Mouse (Mus musculus) heart, postnatal 25 days (tissue): ENCODE results near the gene Nt5dc3. TPM values are rescaled to one million over a fixed set of nuclear protein-coding genes. Genes with fewer than 3 reads are reported as not detected.

ENCODE experiments used
- DNase-seq: peaks from one replicate; pipeline ENCODE4 v3.0.0; 2022; ENCODE audit warnings: low spot score
- intact Hi-C: fragments of 180-260 bp; cut with DNase I; formaldehyde crosslinking; loops from one replicate; pipeline ENCODE4 v1.15.1; 2025
- total RNA-seq, 2 experiments: library from RNA; stranded (reverse); gene quantifications; 2 replicates each; pipeline ENCODE4 v1.2.3; 2021

Gene Nt5dc3
- 10 to 100 TPM; 30.2 to 36.5 TPM for total RNA-seq

DNA sequence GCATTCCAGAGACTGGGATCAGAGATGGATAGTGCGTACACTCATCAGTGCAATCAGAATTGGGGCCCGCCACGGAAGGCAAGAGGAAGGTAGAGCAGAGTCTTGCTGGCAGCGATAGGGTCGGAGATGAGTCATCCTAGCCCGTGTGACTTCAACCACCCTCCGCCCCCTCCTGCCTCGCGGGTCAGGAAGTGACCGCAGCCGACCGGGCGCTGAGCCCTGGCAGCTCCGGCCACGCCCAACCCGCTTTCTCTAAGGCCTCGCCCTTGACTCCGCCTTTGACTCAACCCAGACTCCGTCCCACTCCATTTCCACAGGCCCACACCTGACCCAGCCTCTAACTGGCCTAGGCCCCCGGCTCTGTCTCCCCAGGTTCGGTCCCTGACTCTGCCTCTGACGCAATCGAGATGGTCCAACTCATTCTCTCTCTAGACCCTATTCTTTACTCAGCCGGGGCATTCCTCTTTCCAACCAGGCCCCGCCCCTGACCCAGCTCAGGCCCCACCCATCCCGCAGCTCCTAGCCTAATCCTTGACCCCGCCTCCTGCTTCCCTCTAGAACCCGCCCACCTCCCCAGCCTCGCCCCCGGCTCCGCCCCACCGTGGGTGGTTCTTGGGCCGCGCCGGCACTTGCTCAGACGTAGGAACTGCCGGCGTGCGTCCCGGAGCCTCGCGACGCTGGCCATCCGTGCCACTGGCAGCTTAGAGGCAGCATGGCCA lies at the start of gene Nt5dc3:
Nt5dc3 (plus strand) TSS at position 608 of the 719 bp plus-strand sequence.
- intact Hi-C loops = loop anchor here (2.0 kb wide), 1 partner anchor 72 kb away; no protein-coding TSS in a partner anchor
- peak; percentile 97 for DNase-seq

DNA sequence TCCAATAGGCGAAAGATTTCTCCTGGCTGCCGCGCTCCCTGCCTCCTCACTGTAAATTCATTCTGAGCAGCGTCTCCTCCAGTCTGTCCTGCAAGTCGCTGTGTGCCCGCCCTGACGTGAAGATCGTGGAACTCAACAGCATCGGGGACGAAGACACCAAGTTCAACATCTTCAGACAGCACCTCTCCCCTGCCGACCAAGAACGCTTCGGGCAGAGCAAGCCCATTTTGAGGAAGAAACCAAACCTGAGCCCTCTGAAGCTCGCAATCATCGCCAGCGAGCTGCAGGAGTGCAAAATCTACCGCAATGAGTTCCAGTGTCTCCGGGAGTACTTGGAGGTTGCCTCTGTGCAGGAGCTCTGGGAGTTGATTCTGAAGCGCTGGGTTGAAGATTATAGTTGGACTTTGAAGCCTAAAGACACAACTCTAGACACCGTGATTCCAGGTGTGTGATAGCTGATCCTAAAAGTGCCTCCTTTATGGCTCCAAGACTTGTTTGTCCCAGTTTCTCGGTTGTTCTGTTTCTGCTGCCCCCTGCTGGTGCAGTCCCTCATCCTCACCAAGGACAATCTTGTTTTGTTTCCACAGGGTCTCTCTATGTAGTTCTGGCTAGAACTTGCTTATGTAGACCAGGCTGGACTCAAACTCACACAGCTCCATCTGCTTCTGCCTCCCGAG lies 47.8 kb upstream of the Nt5dc3 start:
- intact Hi-C loops = loop anchor here (1.0 to 5.0 kb wide), 3 partner anchors 25 to 259 kb away; no protein-coding TSS in a partner anchor
- peak; percentile 55 for DNase-seq

DNA sequence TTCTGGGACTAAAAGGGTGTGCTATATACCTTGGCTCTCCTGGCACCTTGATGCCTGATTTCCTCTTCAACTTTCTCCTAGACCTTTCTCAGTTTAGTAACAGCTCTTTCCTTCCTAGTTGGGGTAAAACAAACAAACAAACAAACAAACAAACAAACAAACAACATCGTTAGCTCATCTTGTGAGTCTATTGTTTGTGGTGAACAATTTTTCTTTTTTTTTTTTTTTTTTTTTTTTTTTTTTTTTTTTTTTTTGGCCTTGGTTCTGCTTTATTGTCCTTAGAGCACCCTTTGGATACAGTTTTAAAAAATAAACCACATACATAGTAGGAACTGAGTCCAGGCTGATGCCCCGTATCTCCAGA lies 47.3 kb upstream of the Nt5dc3 start:
- intact Hi-C loops = loop anchor here (1.0 to 5.0 kb wide), 2 partner anchors 94 to 259 kb away; no protein-coding TSS in a partner anchor
- no peak for DNase-seq

DNA sequence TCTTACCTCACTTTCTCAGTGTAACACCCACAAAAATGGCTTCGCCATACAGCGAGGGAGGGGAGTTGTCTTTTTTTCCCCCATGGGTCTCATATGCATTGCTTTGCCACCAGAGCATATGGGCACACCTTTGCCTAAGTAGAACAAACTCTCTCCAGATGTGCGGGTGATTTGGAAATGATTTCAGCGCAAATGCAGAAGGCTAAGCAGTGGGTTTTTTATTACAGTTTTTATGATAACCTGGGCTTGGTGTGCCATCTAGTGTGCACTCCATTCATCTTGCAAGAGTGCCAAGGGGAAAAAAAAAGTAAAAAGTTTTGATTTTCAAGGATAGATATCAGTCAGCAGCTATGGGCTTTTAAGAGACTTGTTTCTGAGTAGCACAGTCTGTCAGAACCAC lies 43.8 kb upstream of the Nt5dc3 start:
- intact Hi-C loops = no loop called here
- no peak for DNase-seq

DNA sequence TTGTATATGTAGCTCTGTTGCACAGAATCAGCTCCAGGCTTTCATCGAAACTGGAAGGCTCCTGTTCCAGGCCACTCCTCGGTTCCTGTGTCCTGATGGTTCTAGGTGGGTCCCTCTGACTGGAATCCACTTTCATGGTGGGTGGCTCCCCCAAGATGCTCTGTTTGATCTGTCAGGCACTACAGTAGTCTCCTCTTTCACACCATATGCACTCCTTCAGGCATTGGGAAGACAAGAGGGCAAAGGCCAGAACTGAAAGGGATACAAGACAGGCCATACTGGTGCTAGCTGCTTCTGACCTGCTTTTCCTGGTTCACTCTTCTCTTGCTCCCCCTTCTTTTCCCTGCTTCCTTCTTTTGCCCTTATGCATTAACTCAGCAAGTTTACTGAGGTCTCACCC lies 35.9 kb upstream of the Nt5dc3 start:
- intact Hi-C loops = no loop called here
- DNase-seq = no peak

DNA sequence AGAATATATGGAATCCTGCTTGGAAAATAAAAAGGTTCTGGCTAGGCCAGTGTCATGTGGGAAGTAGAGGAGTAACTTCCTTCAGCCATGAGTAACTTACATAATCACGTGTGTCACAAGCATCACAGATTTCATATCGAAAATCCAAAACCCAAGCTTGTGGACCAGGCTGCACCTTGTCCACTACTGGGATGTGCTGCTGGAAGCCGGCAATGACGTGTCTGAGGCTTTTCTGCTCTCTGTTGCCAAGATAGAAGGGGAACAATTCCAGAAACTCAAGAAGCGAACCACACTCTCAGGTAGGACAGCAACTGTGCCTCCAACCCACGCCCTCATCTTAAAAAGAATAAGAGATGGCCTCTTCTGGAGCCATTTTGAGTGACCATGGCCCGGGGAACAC lies 34.5 kb upstream of the Nt5dc3 start:
- no peak for DNase-seq
- intact Hi-C loops = no loop called here

DNA sequence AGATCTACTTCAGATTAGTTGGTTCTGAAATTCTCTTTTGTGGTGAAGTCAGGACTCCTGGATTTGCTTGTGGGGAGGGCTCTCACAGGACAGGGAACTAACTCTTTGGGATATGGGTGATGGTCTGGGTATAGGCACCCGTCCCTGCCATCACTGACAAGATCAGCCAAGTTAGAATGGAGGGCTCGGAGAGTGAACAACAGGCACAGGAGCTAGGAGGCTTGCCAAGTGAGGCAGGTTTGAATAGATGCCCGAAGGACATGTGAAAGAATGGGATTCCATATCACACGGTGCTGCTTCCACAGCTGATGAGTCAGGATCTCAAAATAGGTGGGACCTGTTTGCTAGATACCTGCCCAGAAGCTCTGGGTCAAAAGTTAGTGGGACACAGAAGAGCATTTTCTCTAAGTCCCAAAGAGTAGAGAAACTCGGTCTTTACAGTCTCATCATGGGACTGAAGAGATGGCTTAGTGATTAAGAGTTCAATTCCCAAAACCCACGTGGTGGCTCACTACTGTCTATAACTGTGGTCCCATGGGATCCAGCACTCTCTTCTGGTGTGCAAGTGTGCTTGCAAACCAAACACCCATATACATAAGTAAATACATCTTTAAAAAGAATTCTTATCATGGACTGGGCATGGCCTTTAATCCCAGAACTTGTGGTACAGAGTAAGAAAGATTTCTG lies 22.8 kb upstream of the Nt5dc3 start:
- DNase-seq = no peak
- intact Hi-C loops = no loop called here

DNA sequence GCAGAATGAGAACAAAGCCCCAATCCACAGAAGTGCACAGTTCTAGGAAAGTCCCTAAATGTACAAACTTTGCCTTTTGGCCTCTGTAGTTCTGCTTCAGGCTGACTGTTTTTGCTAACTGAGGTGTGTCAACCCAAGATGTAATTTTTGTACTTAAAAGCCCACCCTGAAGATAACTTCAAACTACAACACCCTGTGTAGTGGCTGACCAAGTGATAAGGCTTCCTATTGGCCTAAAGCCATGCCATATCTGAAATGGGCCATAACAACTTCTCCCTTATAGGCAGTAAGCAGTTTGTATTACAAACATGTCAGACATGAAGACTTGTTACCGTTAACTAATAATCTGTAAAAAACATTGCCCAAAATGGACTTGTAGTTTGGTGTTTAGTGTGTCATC lies 21.1 kb upstream of the Nt5dc3 start:
- intact Hi-C loops = no loop called here
- DNase-seq = no peak

DNA sequence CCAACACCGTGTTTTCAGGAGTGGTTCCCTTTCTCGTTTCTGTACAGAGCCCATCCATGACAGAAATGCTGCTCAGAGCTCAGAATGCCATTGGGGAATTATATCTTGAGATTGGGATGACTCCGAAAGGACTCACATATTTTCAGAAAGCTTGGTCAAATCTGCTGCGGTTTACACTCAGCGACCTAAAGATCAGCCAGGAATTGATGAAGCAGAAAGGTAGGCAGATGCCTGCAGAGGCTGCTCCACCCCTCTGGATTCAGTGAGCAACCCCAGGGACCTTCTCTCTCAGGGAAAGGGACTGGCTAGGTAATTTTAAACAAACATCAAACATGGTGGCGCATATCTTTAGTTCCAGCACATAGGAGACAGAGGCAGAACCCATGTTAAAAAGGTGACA lies 20.6 kb upstream of the Nt5dc3 start:
- intact Hi-C loops = no loop called here
- no peak for DNase-seq

DNA sequence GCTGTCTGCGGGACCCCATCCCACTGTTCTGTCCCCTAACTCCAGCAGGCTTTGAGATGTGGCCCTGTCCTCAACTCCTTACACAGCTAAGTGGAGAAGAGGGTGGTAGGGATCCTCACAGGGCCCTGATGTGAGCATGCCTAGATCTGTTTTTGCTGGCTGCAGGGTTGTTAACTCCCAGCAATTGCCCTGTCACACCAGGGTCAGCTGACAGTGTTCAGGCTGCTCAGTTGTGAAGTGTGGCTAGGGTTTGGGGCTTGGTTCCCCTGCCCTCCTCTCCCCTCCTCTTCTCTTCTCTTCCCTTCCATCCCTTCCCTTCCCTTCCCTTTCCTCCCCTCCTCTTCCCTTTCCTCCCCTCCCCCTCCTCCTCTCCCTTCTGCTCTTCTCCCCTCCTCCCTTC lies 17.6 kb upstream of the Nt5dc3 start:
- intact Hi-C loops = no loop called here
- no peak for DNase-seq

DNA sequence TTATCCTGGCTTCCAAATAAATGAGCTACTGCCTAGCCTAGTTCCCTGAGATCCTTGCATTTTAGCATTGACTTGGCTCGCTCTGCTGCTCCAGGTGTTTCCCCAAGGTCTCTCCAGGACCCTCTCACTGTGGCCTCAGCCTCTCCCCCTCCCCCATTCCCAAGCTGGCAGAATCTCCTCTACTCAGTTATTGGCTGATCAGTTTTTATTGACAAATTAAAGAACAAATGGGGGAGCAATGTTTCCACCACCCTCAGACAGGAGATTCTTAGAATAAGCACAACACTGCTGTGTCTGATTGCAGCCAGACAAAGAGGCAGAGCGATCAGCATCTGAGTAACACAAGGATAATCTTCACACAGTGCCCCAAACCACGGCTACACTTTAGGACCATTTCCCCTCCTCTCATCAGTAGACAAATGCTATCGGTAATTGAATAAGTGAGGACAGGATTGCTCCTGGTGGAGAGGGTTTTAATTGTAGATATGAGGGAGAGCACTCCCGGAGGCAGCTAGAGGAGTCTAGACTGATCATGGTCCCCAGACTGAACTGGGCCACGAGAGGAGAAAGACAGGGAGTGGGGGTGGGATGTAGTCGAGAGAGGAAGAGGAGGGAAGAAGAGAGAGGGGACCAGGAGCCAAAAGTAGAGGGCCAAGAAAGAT lies 17.0 kb upstream of the Nt5dc3 start:
- DNase-seq = no peak
- intact Hi-C loops = no loop called here

DNA sequence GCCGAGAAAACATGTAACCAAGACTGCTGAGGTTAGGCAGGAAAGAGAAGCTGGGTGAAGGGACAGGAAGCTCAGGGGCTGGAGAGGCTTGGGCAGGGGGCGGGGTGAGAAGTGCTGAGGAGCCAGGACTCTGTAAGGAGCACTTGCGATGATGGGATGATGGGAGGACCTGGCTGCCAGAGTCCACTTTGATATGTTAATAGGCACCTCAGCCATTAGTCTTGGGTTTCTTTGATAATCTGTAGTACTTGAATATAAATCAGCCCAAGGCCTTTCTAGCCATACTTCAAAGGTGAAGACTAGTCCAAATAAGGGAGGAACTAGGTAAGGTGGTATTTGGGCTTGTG lies 16.4 kb upstream of the Nt5dc3 start:
- intact Hi-C loops = no loop called here
- DNase-seq = no peak

DNA sequence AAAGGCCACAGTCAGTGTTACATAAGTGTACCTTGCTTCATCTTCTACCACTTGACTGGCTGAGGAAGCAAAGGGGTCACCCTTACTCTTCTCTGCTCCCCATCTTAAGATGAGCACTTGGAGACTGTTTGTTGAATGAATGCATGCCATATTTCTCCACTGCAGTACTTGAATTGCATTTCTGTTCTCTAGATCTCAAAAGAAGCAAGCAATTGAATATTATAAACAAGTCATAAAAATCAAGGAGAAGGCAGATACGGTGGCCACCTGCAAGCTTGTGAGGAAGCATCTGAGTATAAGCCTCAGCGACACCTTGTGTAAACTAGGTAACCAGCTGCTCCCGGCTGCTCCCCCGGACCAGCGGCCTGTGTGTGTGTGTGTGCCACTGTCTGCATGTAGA lies 15.1 kb upstream of the Nt5dc3 start, which contains the start of gene Gm49358:
Gm49358 (plus strand) TSS at position 301 of the 400 bp plus-strand sequence.
- intact Hi-C loops = no loop called here
- DNase-seq = no peak

DNA sequence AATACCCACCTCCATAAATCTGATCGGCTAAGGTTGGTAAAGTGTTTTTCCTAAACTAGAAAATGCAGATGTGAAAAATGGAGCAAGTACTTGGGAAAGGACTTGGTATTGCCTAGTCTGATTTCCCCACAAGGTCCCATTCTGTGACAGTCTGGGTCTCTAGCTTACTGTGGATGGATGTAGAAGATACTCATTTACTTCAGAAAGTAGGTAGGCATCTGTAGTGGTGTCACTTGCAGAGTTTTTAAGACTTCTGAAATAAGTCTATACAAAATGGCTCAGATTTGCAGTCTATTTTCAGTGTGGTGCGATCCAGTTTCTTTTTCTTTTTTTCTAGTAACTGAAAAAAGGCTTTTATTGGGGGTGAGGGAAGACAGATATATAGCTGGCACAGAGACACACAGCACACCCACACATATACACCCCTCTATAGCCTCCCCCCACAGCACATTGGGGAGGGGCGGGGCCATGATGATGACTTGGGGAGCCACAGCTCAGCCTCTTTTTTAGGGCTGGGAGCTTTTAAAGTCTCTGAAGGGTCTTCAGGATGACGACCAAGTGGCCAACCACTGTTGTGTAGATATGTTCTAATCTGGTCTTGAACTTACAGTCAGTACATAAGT lies 13.3 kb upstream of the Nt5dc3 start:
- intact Hi-C loops = loop anchor here (5.0 kb wide), 1 partner anchor 212 kb away; no protein-coding TSS in a partner anchor
- no peak for DNase-seq

DNA sequence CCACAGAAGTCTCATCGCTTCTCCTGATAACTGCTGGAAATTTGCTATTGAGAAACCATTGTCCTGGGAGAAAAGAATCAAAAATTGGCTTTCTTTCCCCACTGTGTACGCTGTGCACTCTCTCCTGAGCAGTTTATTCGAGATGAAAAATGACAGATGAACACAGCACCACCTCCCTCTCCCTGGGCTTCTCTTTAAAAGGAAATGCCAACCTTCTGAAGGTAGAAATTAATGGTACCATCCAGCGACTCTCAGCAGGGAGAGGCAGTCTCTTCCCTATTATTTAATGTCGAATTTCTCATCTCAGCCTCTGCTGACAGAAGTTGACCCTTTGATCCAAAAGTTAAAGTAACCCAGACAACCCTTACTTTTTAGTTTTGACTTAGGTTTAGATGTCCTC lies 9.6 kb upstream of the Nt5dc3 start:
- no peak for DNase-seq
- intact Hi-C loops = loop anchor here (5.0 kb wide), 1 partner anchor 208 kb away; no protein-coding TSS in a partner anchor

DNA sequence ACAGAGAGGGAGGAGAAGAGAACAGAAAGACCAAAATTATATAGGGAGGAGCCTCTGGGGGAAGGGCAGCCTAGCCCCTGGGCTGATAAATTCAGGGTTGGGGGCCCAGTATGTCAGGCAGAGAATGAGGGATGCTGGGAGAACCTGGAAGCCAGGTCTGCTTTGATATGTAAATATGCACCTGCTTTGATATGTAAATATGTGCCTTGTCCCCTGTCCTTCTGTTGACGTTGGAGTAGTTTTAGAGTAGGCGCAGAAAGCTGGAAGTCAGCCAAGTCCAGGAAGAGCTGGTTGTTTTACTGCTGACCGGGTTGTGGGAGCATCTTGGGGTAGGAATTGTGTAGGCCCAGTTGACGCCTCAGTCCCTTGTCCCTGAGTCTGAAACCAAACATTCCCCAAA lies 9.0 kb upstream of the Nt5dc3 start:
- DNase-seq = no peak
- intact Hi-C loops = loop anchor here (5.0 kb wide), 1 partner anchor 208 kb away; no protein-coding TSS in a partner anchor

DNA sequence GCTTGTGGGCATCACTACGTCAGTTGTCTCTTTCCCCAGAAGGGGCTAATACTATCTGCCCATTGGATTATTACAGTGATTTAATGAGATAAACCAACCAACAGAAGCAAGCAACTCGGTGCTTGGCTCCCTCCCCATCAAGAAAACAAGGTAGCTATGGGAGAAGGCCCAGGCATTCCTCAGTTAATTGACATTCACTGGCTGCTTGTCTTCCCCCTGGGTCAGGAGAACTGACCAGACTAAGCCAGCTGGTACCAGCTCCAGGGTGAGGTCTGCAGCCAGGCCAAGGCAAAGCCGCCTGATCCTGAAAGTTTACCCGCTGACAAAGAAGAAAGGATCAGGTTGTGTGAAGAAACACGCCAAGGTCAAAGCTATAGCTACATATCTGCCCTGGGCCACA lies 7.1 kb upstream of the Nt5dc3 start:
- intact Hi-C loops = no loop called here
- no peak for DNase-seq

DNA sequence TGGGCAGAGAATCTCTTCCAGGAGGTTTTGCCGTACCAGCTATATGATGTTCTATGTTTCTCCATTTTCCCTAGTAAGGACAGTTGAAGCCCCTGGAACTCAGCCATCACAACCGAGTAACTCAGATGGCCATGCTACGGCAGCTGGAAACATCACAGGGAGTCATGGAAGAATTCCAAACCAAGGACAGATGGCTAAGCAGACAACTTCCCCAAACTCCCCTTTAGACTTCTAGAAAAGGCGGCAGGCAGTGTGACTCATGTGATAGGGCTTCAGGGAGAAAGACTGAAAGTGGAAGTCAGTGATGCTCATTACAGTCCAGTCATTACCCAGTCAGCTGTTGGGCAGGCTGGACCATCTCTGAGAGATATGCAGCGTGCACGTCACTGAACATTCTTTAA lies 6.6 kb upstream of the Nt5dc3 start:
- intact Hi-C loops = no loop called here
- no peak for DNase-seq

DNA sequence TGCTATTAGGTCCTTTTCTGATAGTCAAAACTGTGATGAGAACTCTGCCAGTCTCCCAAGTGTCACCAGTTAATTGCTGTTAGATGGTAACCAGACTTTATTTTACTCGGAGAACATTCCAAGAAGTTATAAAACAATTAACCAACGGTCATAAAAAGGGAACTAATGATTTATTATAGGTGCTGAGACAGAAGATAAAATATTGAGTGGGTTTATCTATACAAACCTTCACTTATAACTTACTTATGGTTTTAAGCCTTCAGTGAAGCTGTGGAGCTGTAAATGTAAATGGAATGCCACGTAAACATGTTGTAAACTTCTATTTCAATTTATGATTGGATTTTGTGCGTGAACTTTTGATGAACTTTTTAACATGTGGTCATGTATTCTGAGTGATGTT lies 5.4 kb upstream of the Nt5dc3 start:
- intact Hi-C loops = no loop called here
- DNase-seq = no peak

DNA sequence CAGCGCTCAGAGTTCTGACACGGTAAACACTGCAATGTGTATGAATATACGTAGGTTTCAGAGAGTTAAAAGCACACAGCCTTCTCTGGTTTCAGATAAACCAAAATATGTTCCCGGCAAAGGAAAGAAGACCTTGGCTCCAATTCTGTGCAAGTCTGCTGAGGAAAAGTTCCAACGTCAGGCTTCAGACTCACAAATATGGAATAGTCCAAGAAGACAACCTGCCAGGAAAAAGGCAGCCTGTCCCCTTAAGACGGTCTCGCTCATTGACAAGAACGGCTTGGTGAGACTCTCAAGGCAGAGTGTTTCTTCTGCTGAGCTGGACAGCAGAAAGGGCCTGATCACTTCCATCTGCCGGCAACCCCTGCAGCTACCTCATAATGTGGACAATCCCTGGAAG lies 2.5 kb upstream of the Nt5dc3 start:
- intact Hi-C loops = no loop called here
- DNase-seq = no peak
